Mouse (Mus musculus): ENCODE measurements around the gene Polr3b. TPM values are rescaled to one million over a fixed set of nuclear protein-coding genes. Genes with fewer than 3 reads are reported as not detected.

Polr3b gene
- polyA plus RNA-seq, 1 experiment from 2014 or later = 18.2 TPM

- no peak overlapping the region for H3K4me3 ChIP-seq
- peaks cover 36% of the 10 kb centered on the region for H3K4me1 ChIP-seq
- peak overlapping the region; percentile 76 for H3K27ac ChIP-seq
- WGBS = 18% methylated on average over 9 of the region's 9 CpGs
- peaks cover 10% of the 10 kb centered on the region for H3K36me3 ChIP-seq (replicated peaks)
- no peaks in the 10 kb centered on the region for H3K9me3 ChIP-seq
- no peak for DNase-seq (ENCODE audit: extremely low spot score, low spot score)
- peaks cover 33% of the 10 kb centered on the region for H3K27me3 ChIP-seq (ENCODE audit: poor library complexity, severe bottlenecking)
Measured at GRCm38 (mm10) chr10:84686122-84686497, 64.0 kb downstream of the Polr3b start.

GRCm38 (mm10) chr10:84686705-84687104 is 64.6 kb downstream of the Polr3b start:
- Histone ChIP-seq H3K27ac (peak overlapping the region; percentile 76), H3K9me3 (no peaks in the 10 kb centered on the region), H3K36me3 (replicated peaks) (peaks cover 8% of the 10 kb centered on the region), H3K4me3 (no peak overlapping the region), H3K27me3 (ENCODE audit: poor library complexity, severe bottlenecking) (peaks cover 33% of the 10 kb centered on the region), H3K4me1 (peaks cover 42% of the 10 kb centered on the region)
- WGBS = 76% methylated on average over 4 of the region's 4 CpGs
- no peak for DNase-seq (ENCODE audit: extremely low spot score, low spot score)

DNA sequence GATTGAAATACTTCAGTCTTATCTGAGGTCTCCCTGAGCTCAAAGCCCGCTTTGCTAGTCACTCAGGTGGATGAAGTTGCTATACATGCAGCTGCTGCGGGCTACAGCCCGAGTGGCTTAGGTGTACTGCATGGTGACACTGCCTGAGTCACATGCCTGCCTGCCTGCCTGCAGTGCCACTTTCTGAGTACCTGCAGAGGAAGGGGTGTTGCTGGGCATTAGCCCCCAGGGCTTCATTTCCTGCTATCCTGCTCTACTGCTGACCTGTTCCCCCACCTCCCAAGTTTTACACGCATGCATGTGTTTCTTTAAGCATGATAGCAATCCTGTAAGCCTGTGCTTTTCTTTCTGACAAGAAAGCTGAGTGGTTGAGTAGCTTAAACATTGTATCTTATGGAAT is 65.6 kb downstream of the Polr3b start:
- peaks cover 33% of the 10 kb centered on the region for H3K27me3 ChIP-seq (ENCODE audit: poor library complexity, severe bottlenecking)
- H3K9me3 ChIP-seq = no peaks in the 10 kb centered on the region
- H3K4me3 ChIP-seq = no peak overlapping the region
- H3K27ac ChIP-seq = no peak overlapping the region; the same call in 1 of the 2 replicates
- 89% methylated on average over 4 of the region's 4 CpGs for WGBS
- H3K36me3 ChIP-seq (replicated peaks) = peaks cover 8% of the 10 kb centered on the region
- no peak for DNase-seq (ENCODE audit: extremely low spot score, low spot score)
- peaks cover 46% of the 10 kb centered on the region for H3K4me1 ChIP-seq

DNA sequence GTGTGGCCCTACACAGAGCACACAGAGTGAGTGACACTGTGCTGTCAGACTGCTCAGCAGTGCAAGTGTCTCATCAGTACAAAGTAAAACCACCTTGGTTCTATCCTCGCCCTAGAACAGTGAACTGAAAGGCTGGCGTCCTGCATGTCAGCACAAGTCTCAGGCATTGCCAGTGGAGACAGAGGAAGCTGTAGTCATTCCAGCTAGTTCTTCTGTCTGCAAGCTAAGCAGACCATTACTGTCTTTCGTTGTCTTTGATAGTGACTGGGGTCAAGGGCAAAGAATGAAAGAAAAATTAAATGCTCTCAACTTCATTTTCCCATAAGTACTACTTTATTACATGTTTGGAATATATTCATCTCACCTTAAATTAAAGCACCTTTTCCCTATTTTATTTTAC is 67.8 kb downstream of the Polr3b start:
- 71% methylated on average over 3 of the region's 3 CpGs for WGBS
- Histone ChIP-seq H3K4me3 (no peak overlapping the region), H3K36me3 (replicated peaks) (peaks cover 8% of the 10 kb centered on the region), H3K4me1 (peaks cover 48% of the 10 kb centered on the region), H3K9me3 (no peaks in the 10 kb centered on the region), H3K27ac (no peak overlapping the region), H3K27me3 (ENCODE audit: poor library complexity, severe bottlenecking) (peaks cover 20% of the 10 kb centered on the region)
- no peak for DNase-seq (ENCODE audit: extremely low spot score, low spot score)

DNA sequence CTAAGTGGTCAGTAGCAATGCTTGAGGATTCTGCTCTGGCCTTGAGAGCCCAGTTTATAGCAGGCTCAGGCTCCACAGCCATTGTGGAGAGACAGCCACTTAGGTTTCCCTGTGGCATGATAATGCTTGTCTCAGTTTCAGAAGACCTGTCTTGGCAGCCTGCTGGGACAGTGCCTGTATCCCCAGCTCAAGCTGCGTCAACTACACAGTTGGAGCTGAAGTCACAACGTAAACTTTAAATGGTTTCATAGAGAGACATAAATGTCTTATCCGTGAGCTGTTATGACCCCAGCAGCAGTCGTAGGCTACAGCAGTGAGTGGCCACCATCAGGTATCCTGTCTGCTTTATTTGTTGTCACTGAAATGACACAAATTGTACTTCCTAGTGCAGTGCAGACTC is 68.7 kb downstream of the Polr3b start:
- Histone ChIP-seq H3K27me3 (ENCODE audit: poor library complexity, severe bottlenecking) (peaks cover 15% of the 10 kb centered on the region), H3K36me3 (replicated peaks) (peaks cover 8% of the 10 kb centered on the region), H3K4me1 (peaks cover 38% of the 10 kb centered on the region), H3K4me3 (no peak overlapping the region), H3K9me3 (no peaks in the 10 kb centered on the region), H3K27ac (no peak overlapping the region)
- no peak for DNase-seq (ENCODE audit: extremely low spot score, low spot score)
- 87% methylated on average over 4 of the region's 4 CpGs for WGBS

GRCm38 (mm10) chr10:84691692-84692091 is 69.6 kb downstream of the Polr3b start:
- H3K36me3 ChIP-seq (replicated peaks) = peaks cover 10% of the 10 kb centered on the region
- DNase-seq (ENCODE audit: extremely low spot score, low spot score) = no peak
- H3K4me3 ChIP-seq = no peak overlapping the region
- H3K27me3 ChIP-seq (ENCODE audit: poor library complexity, severe bottlenecking) = peaks cover 14% of the 10 kb centered on the region
- H3K27ac ChIP-seq = no peak overlapping the region
- WGBS = 83% methylated on average over 3 of the region's 3 CpGs
- no peaks in the 10 kb centered on the region for H3K9me3 ChIP-seq
- H3K4me1 ChIP-seq = peaks cover 29% of the 10 kb centered on the region

DNA sequence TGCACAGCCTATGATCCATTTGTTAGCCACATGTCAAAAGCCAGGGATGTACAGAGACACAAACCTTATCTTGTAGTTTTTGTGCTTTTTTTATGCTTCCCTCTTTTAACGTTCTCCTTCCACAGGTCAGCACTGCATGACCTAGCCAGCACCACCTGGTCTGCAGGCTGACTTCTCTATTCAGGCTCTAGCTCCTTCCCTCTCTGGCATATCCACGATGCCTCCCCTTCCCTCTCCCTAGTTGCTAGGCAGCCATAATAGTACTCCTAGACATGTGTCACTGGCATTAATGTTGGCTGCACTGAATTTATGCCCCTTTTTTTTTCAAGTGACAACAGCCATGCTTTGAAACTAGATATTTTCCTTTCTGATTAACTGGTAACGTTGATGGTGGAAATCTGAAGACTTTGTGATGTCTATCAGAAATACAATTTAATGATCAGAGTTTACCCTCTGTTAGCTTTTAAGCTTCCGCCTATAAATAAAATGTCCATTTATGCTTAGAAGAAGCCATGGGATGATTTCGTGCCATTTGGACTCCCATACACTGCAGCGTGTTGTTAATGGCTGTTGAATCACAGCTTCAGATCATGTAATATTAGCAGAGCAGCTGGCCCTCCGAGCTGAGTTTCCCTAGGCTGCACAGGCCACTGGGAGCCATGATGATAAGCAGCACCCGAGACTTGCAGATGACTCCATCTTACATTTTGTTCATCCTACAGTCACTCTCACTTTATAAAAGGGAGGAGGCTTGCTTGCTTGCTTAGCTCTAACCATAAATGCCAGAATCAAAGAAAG is 71.9 kb downstream of the Polr3b start:
- Histone ChIP-seq H3K27me3 (ENCODE audit: poor library complexity, severe bottlenecking) (no peaks in the 10 kb centered on the region), H3K27ac (no peak overlapping the region), H3K9me3 (no peaks in the 10 kb centered on the region), H3K4me1 (peaks cover 25% of the 10 kb centered on the region), H3K4me3 (no peak overlapping the region), H3K36me3 (replicated peaks) (peaks cover 27% of the 10 kb centered on the region)
- DNase-seq (ENCODE audit: extremely low spot score, low spot score) = no peak
- 86% methylated on average over 8 of the region's 8 CpGs for WGBS

GRCm38 (mm10) chr10:84700236-84700987 is 78.3 kb downstream of the Polr3b start:
- Histone ChIP-seq H3K9me3 (no peaks in the 10 kb centered on the region), H3K27me3 (ENCODE audit: poor library complexity, severe bottlenecking) (peaks cover 3% of the 10 kb centered on the region; the same call in 1 of the 2 replicates), H3K27ac (no peak overlapping the region), H3K4me1 (no peaks in the 10 kb centered on the region), H3K36me3 (replicated peaks) (peaks cover 58% of the 10 kb centered on the region), H3K4me3 (no peak overlapping the region)
- WGBS = 92% methylated on average over 13 of the region's 13 CpGs
- no peak for DNase-seq (ENCODE audit: extremely low spot score, low spot score)

GRCm38 (mm10) chr10:84701110-84701509 is 79.0 kb downstream of the Polr3b start:
- peaks cover 4% of the 10 kb centered on the region for H3K4me1 ChIP-seq

GRCm38 (mm10) chr10:84702115-84702514 is 80.0 kb downstream of the Polr3b start:
- no peak for DNase-seq (ENCODE audit: extremely low spot score, low spot score)
- 93% methylated on average over 1 of the region's 1 CpGs for WGBS
- H3K36me3 ChIP-seq (replicated peaks) = peaks cover 52% of the 10 kb centered on the region

More at GRCm38 (mm10) chr10:84701110-84701509, 79.0 kb downstream of the Polr3b start:
- no peak overlapping the region for H3K27ac ChIP-seq
- DNase-seq (ENCODE audit: extremely low spot score, low spot score) = no peak
- peaks cover 58% of the 10 kb centered on the region for H3K36me3 ChIP-seq (replicated peaks)
- 91% methylated on average over 8 of the region's 8 CpGs for WGBS
- no peaks in the 10 kb centered on the region for H3K9me3 ChIP-seq
- H3K27me3 ChIP-seq (ENCODE audit: poor library complexity, severe bottlenecking) = peaks cover 10% of the 10 kb centered on the region
- H3K4me3 ChIP-seq = no peak overlapping the region

GRCm38 (mm10) chr10:84704594-84704993 is 82.5 kb downstream of the Polr3b start:
- Histone ChIP-seq H3K36me3 (replicated peaks) (peaks cover 31% of the 10 kb centered on the region), H3K4me3 (no peak overlapping the region), H3K27ac (no peak overlapping the region), H3K27me3 (ENCODE audit: poor library complexity, severe bottlenecking) (peaks cover 37% of the 10 kb centered on the region), H3K9me3 (no peaks in the 10 kb centered on the region), H3K4me1 (peaks cover 36% of the 10 kb centered on the region)
- 92% methylated on average over 1 of the region's 1 CpGs for WGBS
- no peak for DNase-seq (ENCODE audit: extremely low spot score, low spot score)

More at GRCm38 (mm10) chr10:84702115-84702514, 80.0 kb downstream of the Polr3b start:
- Histone ChIP-seq H3K27ac (no peak overlapping the region), H3K27me3 (ENCODE audit: poor library complexity, severe bottlenecking) (peaks cover 15% of the 10 kb centered on the region), H3K4me1 (peaks cover 14% of the 10 kb centered on the region), H3K9me3 (no peaks in the 10 kb centered on the region), H3K4me3 (no peak overlapping the region)

DNA sequence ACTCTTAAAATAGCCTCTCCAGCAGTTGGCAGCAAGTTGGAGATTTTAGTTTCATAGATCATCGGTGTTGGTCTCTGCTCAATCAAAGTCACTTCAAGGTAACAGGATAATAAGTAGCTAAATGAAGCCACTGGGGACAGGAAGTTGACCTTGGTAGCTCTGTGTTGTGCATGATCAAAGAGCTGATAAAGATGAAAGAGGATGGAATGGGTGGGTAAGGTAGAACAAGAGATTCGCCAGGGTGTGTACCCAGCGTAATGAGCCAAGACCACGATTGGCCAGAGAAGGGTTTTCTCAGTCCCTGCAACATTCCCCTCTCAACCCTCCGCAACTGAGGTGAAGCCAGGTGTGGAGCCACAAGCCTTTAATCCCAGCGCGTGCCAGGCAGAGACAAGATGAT is 83.1 kb downstream of the Polr3b start:
- H3K9me3 ChIP-seq = no peaks in the 10 kb centered on the region
- H3K4me3 ChIP-seq = no peak overlapping the region
- DNase-seq (ENCODE audit: extremely low spot score, low spot score) = no peak
- peaks cover 42% of the 10 kb centered on the region for H3K4me1 ChIP-seq
- 97% methylated on average over 7 of the region's 7 CpGs for WGBS
- peaks cover 44% of the 10 kb centered on the region for H3K27me3 ChIP-seq (ENCODE audit: poor library complexity, severe bottlenecking)
- H3K36me3 ChIP-seq (replicated peaks) = peaks cover 24% of the 10 kb centered on the region
- no peak overlapping the region for H3K27ac ChIP-seq

- H3K4me3 ChIP-seq = no peak overlapping the region
- DNase-seq (ENCODE audit: extremely low spot score, low spot score) = no peak
- peaks cover 47% of the 10 kb centered on the region for H3K27me3 ChIP-seq (ENCODE audit: poor library complexity, severe bottlenecking)
- peaks cover 11% of the 10 kb centered on the region for H3K36me3 ChIP-seq (replicated peaks)
- H3K27ac ChIP-seq = no peak overlapping the region
- H3K9me3 ChIP-seq = no peaks in the 10 kb centered on the region
- 53% methylated on average over 8 of the region's 8 CpGs for WGBS
- H3K4me1 ChIP-seq = peaks cover 54% of the 10 kb centered on the region
Measured at GRCm38 (mm10) chr10:84706543-84706942, 84.5 kb downstream of the Polr3b start.

All from forebrain, embryonic 10.5 days (tissue).